In the genomic region with DNA sequence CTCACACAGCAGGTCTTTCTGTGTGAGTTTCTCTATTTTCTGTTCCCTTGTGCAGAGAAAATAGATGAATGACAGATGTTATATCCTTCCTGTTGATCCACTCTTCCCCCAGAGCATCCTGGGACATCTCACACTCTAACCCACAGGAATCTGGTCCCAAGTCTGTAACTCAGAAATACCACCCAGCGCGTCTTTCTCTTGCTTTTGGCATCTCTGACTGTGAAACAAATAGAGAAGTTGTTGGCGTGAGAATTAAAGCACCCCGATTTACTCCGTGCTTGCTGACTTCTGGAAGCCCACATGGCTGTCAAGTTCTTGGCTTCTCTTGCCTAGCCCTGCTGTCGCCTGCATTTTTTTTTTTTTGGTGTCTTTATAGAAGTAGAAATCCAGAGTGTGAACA, we compare ENCODE assay signal across 27 mouse cellular contexts. TPM values are rescaled to one million over a fixed set of nuclear protein-coding genes. Genes with fewer than 3 reads are reported as not detected.
DNase-seq lines count a peak whose midpoint lies in the region; ATAC-seq and TF ChIP-seq lines count a peak whose summit lies in the region.
"Had no signal": no experiment of that assay in that cellular context is flagged by ENCODE, and none has a peak within 500 bp of the region (broad histone marks: within the 10 kb centered on the region; RNA-seq: fewer than 3 reads in every experiment).

No protein-coding gene starts in this region.

- no peak overlapping the region for H3K4me2 ChIP-seq in forebrain, postnatal 0 days (ENCODE audit: low read depth)
- no peak overlapping the region for H3K4me2 ChIP-seq in forebrain, embryonic 12.5 days
- H3K4me2 ChIP-seq in kidney, embryonic 14.5 days (replicated peaks; ENCODE audit: low read depth, low read length), result no peak overlapping the region
- H3K4me2 ChIP-seq: embryonic facial prominence, embryonic 13.5 days; embryonic facial prominence, embryonic 15.5 days; forebrain, embryonic 13.5 days; forebrain, embryonic 15.5 days had no signal

- no peaks in the 10 kb centered on the region for H3K27me3 ChIP-seq in forebrain, postnatal 0 days (ENCODE audit: insufficient read depth, low read length)
- peaks cover 12% of the 10 kb centered on the region for H3K27me3 ChIP-seq in forebrain, embryonic 12.5 days
- H3K27me3 ChIP-seq in kidney, embryonic 14.5 days (ENCODE audit: control insufficient read depth, insufficient read depth, low read length), result 0 out of 2 replicates have a peak, but pooled peaks cover 2% of the 10 kb centered on the region
- H3K27me3 ChIP-seq: CH12.LX; forebrain, embryonic 15.5 days had no signal

- ATAC-seq in forebrain, postnatal 0 days, result peak; percentile 35; the same call in 1 of the 2 replicates
- ATAC-seq in forebrain, embryonic 12.5 days (ENCODE audit: low FRiP score), result no peak
- ATAC-seq in kidney, embryonic 14.5 days (ENCODE audit: low FRiP score, low TSS enrichment), result no peak
- ATAC-seq: activated CD4-positive, CD25-positive, alpha-beta regulatory T cell, adult 4 months; CD4-positive, CD25-positive, alpha-beta regulatory T cell, adult 4 months; forebrain, embryonic 13.5 days; forebrain, embryonic 15.5 days; Patski had no signal

- DNase-seq in forebrain, postnatal 0 days, result peak; percentile 11
- peak; percentile 56 for DNase-seq in layer of hippocampus, adult 9-11 months
- DNase-seq in layer of hippocampus, postnatal 10 days (ENCODE audit: low spot score in 2 of 2), result no peak
- DNase-seq: adrenal gland, adult 8-10 months; adrenal gland, postnatal 14 days; adrenal gland, postnatal 36 days; B cell, adult 2 months; cerebellum, adult 11 months; cerebellum, adult 18-20 months; cerebellum, adult 8-10 months; cerebellum, adult 9-11 months; cerebellum, postnatal 14 days; cerebellum, postnatal 36 days; embryo, embryonic 11 days had no signal

- H3K4me1 ChIP-seq in forebrain, postnatal 0 days (ENCODE audit: insufficient read depth), result 0 out of 2 replicates have a peak, but pooled peaks cover 4% of the 10 kb centered on the region
- H3K4me1 ChIP-seq in forebrain, embryonic 12.5 days, result peaks cover 20% of the 10 kb centered on the region
- H3K4me1 ChIP-seq in kidney, embryonic 14.5 days (ENCODE audit: control insufficient read depth, insufficient read depth, low read length), result peaks cover 3% of the 10 kb centered on the region; the same call in 1 of the 2 replicates

- H3K27ac ChIP-seq in forebrain, postnatal 0 days (ENCODE audit: low read depth, low read length), result no peak overlapping the region
- no peak overlapping the region for H3K27ac ChIP-seq in forebrain, embryonic 12.5 days
- no peak overlapping the region for H3K27ac ChIP-seq in kidney, embryonic 14.5 days (ENCODE audit: low read depth, low read length)
- H3K27ac ChIP-seq: embryonic facial prominence, embryonic 13.5 days; embryonic facial prominence, embryonic 15.5 days; forebrain, embryonic 10.5 days; forebrain, embryonic 13.5 days; forebrain, embryonic 15.5 days had no signal

- no peak overlapping the region for H3K4me3 ChIP-seq in forebrain, postnatal 0 days (ENCODE audit: low read depth, low read length)
- no peak overlapping the region for H3K4me3 ChIP-seq in forebrain, embryonic 12.5 days (replicated peaks)
- H3K4me3 ChIP-seq in kidney, embryonic 14.5 days (ENCODE audit: low read length), result no peak overlapping the region
- H3K4me3 ChIP-seq: embryonic facial prominence, embryonic 13.5 days; embryonic facial prominence, embryonic 15.5 days; erythroblast, embryonic 14.5 days; forebrain, embryonic 10.5 days; forebrain, embryonic 13.5 days; forebrain, embryonic 15.5 days had no signal

- H3K9ac ChIP-seq in forebrain, postnatal 0 days, result no peak overlapping the region
- H3K9ac ChIP-seq in forebrain, embryonic 12.5 days, result no peak overlapping the region
- H3K9ac ChIP-seq in kidney, embryonic 14.5 days (ENCODE audit: low read depth, low read length), result no peak overlapping the region
- H3K9ac ChIP-seq: embryonic facial prominence, embryonic 15.5 days; forebrain, embryonic 13.5 days; forebrain, embryonic 15.5 days had no signal

- H3K9me3 ChIP-seq in forebrain, postnatal 0 days (ENCODE audit: low read length), result no peaks in the 10 kb centered on the region
- no peaks in the 10 kb centered on the region for H3K9me3 ChIP-seq in forebrain, embryonic 12.5 days
- H3K9me3 ChIP-seq in kidney, embryonic 14.5 days (ENCODE audit: control insufficient read depth, low read length), result no peaks in the 10 kb centered on the region
- H3K9me3 ChIP-seq: embryonic facial prominence, embryonic 13.5 days; embryonic facial prominence, embryonic 15.5 days; forebrain, embryonic 10.5 days; forebrain, embryonic 13.5 days; forebrain, embryonic 15.5 days; G1E had no signal

- 73% methylated on average over 6 of the region's 6 CpGs for WGBS in forebrain, postnatal 0 days
- 92% methylated on average over 6 of the region's 6 CpGs for WGBS in forebrain, embryonic 12.5 days
- WGBS in kidney, embryonic 14.5 days, result 95% methylated on average over 6 of the region's 6 CpGs

- no peak for TF ChIP-seq CTCF in forebrain, postnatal 0 days (IDR thresholded peaks at IDR 0.05; ENCODE audit: low read depth)

- H3K36me3 ChIP-seq in forebrain, postnatal 0 days (ENCODE audit: insufficient read depth), result peaks cover 20% of the 10 kb centered on the region
- peaks cover 27% of the 10 kb centered on the region for H3K36me3 ChIP-seq in forebrain, embryonic 12.5 days (replicated peaks)
- peaks cover 17% of the 10 kb centered on the region for H3K36me3 ChIP-seq in kidney, embryonic 14.5 days (ENCODE audit: control insufficient read depth, insufficient read depth, low read length)
- H3K36me3 ChIP-seq: G1E had no signal

RNA-seq across cellular contexts. Expression of a gene that starts 2.4 kb away (rescaled TPM):
- total RNA-seq in forebrain, postnatal 0 days (2014; rRNA removed), result 18.5 and 25.6 TPM in 2 replicates
- 13.2 and 16.9 TPM in 2 replicates for polyA plus RNA-seq in forebrain, postnatal 0 days (2015; fragmentation: Nextera tagmentation; extraction: Ambion mirVana)
- polyA plus RNA-seq in forebrain, embryonic 12.5 days (2016; fragmentation: Nextera tagmentation; extraction: Ambion mirVana), result 16.1 and 17.3 TPM in 2 replicates
- 10 to 100 TPM; 15.7 to 16.3 TPM for total RNA-seq in layer of hippocampus, postnatal 10 days (2021)
- polyA plus RNA-seq in kidney, embryonic 14.5 days (2014; fragmentation: Nextera tagmentation; extraction: Ambion mirVana), result 16.1 and 20.2 TPM in 2 replicates

Comparison
In these comparisons a context has a peak if more than half of its experiments do, and no peak if none do; other contexts are left out.
1. DNase-seq: peak in forebrain, postnatal 0 days (single experiment) and layer of hippocampus, adult 9-11 months (single experiment); none in layer of hippocampus, postnatal 10 days (0 of 2).